Mouse (Mus musculus): ENCODE results near the gene Vav3. TPM values are rescaled to one million over a fixed set of nuclear protein-coding genes. Genes with fewer than 3 reads are reported as not detected.

The Vav3 gene
- 15.4 and 18.2 TPM in 2 replicates for polyA plus RNA-seq (2015; fragmentation: Nextera tagmentation; extraction: Ambion mirVana)

- Histone ChIP-seq H3K36me3 (no peaks in the 10 kb centered on the region), H3K4me2 (peak within 1 kb of the TSS; percentile 90), H3K27me3 (no peaks in the 10 kb centered on the region), H3K4me3 (peak within 1 kb of the TSS; percentile 90), H3K9ac (peak within 1 kb of the TSS; percentile 79), H3K9me3 (no peaks in the 10 kb centered on the region), H3K4me1 (replicated peaks) (peaks cover 23% of the 10 kb centered on the region), H3K27ac (replicated peaks) (peak within 1 kb of the TSS; percentile 92)
- under 1% methylated on average over 86 of the region's 92 CpGs for WGBS
- ATAC-seq (ENCODE audit: low FRiP score, low read depth) = peak; percentile 91
Measured at GRCm38 (mm10) chr3:109340274-109341070, at the start of gene Vav3. TSS of gene Vav3 (plus strand) at chr3:109340653.

- H3K36me3 ChIP-seq = no peaks in the 10 kb centered on the region
- H3K4me2 ChIP-seq = no peak overlapping the region
- ATAC-seq (ENCODE audit: low FRiP score, low read depth) = peak; percentile 83; the same call in 1 of the 2 replicates
Measured at GRCm38 (mm10) chr3:109298857-109299256, 41.6 kb upstream of the Vav3 start.

GRCm38 (mm10) chr3:109299303-109300074 is 41.0 kb upstream of the Vav3 start:
- H3K4me1 ChIP-seq (replicated peaks) = 0 out of 2 replicates have a peak, but pooled peaks cover 9% of the 10 kb centered on the region
- H3K36me3 ChIP-seq = no peaks in the 10 kb centered on the region
- H3K9ac ChIP-seq = no peak overlapping the region
- no peak overlapping the region for H3K4me3 ChIP-seq
- no peak overlapping the region for H3K27ac ChIP-seq (replicated peaks)
- 51% methylated on average over 4 of the region's 4 CpGs for WGBS
- H3K4me2 ChIP-seq = no peak overlapping the region
- H3K27me3 ChIP-seq = no peaks in the 10 kb centered on the region
- ATAC-seq (ENCODE audit: low FRiP score, low read depth) = peak; percentile 82
- H3K9me3 ChIP-seq = no peaks in the 10 kb centered on the region

More at GRCm38 (mm10) chr3:109298857-109299256, 41.6 kb upstream of the Vav3 start:
- Histone ChIP-seq H3K27me3 (no peaks in the 10 kb centered on the region), H3K4me1 (replicated peaks) (0 out of 2 replicates have a peak, but pooled peaks cover 9% of the 10 kb centered on the region), H3K4me3 (no peak overlapping the region), H3K27ac (replicated peaks) (no peak overlapping the region), H3K9me3 (no peaks in the 10 kb centered on the region), H3K9ac (no peak overlapping the region)
- WGBS = 37% methylated on average over 6 of the region's 6 CpGs

- Histone ChIP-seq H3K4me1 (replicated peaks) (0 out of 2 replicates have a peak, but pooled peaks cover 9% of the 10 kb centered on the region), H3K27me3 (no peaks in the 10 kb centered on the region), H3K9me3 (no peaks in the 10 kb centered on the region), H3K27ac (replicated peaks) (no peak overlapping the region), H3K4me2 (no peak overlapping the region), H3K4me3 (no peak overlapping the region), H3K36me3 (no peaks in the 10 kb centered on the region), H3K9ac (no peak overlapping the region)
- 78% methylated on average over 2 of the region's 2 CpGs for WGBS
- no peak for ATAC-seq (ENCODE audit: low FRiP score, low read depth)
Measured at GRCm38 (mm10) chr3:109302059-109302458, 38.4 kb upstream of the Vav3 start.

GRCm38 (mm10) chr3:109307406-109307805 is 33.0 kb upstream of the Vav3 start:
- Histone ChIP-seq H3K4me2 (no peak overlapping the region), H3K27ac (replicated peaks) (no peak overlapping the region), H3K4me1 (replicated peaks) (no peaks in the 10 kb centered on the region), H3K9ac (no peak overlapping the region), H3K27me3 (no peaks in the 10 kb centered on the region), H3K36me3 (no peaks in the 10 kb centered on the region), H3K9me3 (no peaks in the 10 kb centered on the region), H3K4me3 (no peak overlapping the region)
- WGBS = 37% methylated on average over 7 of the region's 7 CpGs
- peak; percentile 87; the same call in 1 of the 2 replicates for ATAC-seq (ENCODE audit: low FRiP score, low read depth)

GRCm38 (mm10) chr3:109308468-109308867 is 32.0 kb upstream of the Vav3 start:
- ATAC-seq (ENCODE audit: low FRiP score, low read depth) = no peak

GRCm38 (mm10) chr3:109309317-109310265 is 30.9 kb upstream of the Vav3 start:
- H3K9ac ChIP-seq = no peak overlapping the region
- H3K27ac ChIP-seq (replicated peaks) = no peak overlapping the region
- H3K36me3 ChIP-seq = no peaks in the 10 kb centered on the region
- 86% methylated on average over 18 of the region's 18 CpGs for WGBS
- H3K4me1 ChIP-seq (replicated peaks) = no peaks in the 10 kb centered on the region
- no peaks in the 10 kb centered on the region for H3K9me3 ChIP-seq
- H3K27me3 ChIP-seq = no peaks in the 10 kb centered on the region
- no peak overlapping the region for H3K4me2 ChIP-seq
- H3K4me3 ChIP-seq = no peak overlapping the region
- ATAC-seq (ENCODE audit: low FRiP score, low read depth) = no peak

More at GRCm38 (mm10) chr3:109308468-109308867, 32.0 kb upstream of the Vav3 start:
- Histone ChIP-seq H3K9ac (no peak overlapping the region), H3K4me3 (no peak overlapping the region), H3K27me3 (no peaks in the 10 kb centered on the region), H3K36me3 (no peaks in the 10 kb centered on the region), H3K4me1 (replicated peaks) (no peaks in the 10 kb centered on the region), H3K4me2 (no peak overlapping the region), H3K27ac (replicated peaks) (no peak overlapping the region), H3K9me3 (no peaks in the 10 kb centered on the region)
- 84% methylated on average over 3 of the region's 3 CpGs for WGBS

- Histone ChIP-seq H3K9ac (no peak overlapping the region), H3K4me2 (no peak overlapping the region), H3K9me3 (no peaks in the 10 kb centered on the region), H3K27ac (replicated peaks) (no peak overlapping the region), H3K27me3 (no peaks in the 10 kb centered on the region), H3K4me3 (no peak overlapping the region), H3K36me3 (no peaks in the 10 kb centered on the region), H3K4me1 (replicated peaks) (no peaks in the 10 kb centered on the region)
- no peak for ATAC-seq (ENCODE audit: low FRiP score, low read depth)
- WGBS = 94% methylated on average over 6 of the region's 6 CpGs
Measured at GRCm38 (mm10) chr3:109311172-109311824, 29.2 kb upstream of the Vav3 start.

- no peak overlapping the region for H3K4me2 ChIP-seq
- no peaks in the 10 kb centered on the region for H3K9me3 ChIP-seq
- ATAC-seq (ENCODE audit: low FRiP score, low read depth) = no peak
- no peak overlapping the region for H3K9ac ChIP-seq
- no peak overlapping the region for H3K27ac ChIP-seq (replicated peaks)
- H3K4me1 ChIP-seq (replicated peaks) = no peaks in the 10 kb centered on the region
- H3K36me3 ChIP-seq = no peaks in the 10 kb centered on the region
- no peak overlapping the region for H3K4me3 ChIP-seq
- WGBS = 62% methylated on average over 3 of the region's 3 CpGs
- H3K27me3 ChIP-seq = no peaks in the 10 kb centered on the region
Measured at GRCm38 (mm10) chr3:109311875-109312274, 28.6 kb upstream of the Vav3 start.

- 30% methylated on average over 2 of the region's 2 CpGs for WGBS
- ATAC-seq (ENCODE audit: low FRiP score, low read depth) = no peak
- no peaks in the 10 kb centered on the region for H3K36me3 ChIP-seq
Measured at GRCm38 (mm10) chr3:109313501-109313900, 27.0 kb upstream of the Vav3 start.

GRCm38 (mm10) chr3:109322225-109322624 is 18.2 kb upstream of the Vav3 start:
- Histone ChIP-seq H3K4me1 (replicated peaks) (no peaks in the 10 kb centered on the region), H3K36me3 (no peaks in the 10 kb centered on the region), H3K4me3 (no peak overlapping the region), H3K9me3 (no peaks in the 10 kb centered on the region), H3K27me3 (no peaks in the 10 kb centered on the region), H3K9ac (no peak overlapping the region), H3K27ac (replicated peaks) (no peak overlapping the region), H3K4me2 (no peak overlapping the region)
- no peak for ATAC-seq (ENCODE audit: low FRiP score, low read depth)

More at GRCm38 (mm10) chr3:109313501-109313900, 27.0 kb upstream of the Vav3 start:
- no peak overlapping the region for H3K4me2 ChIP-seq
- no peaks in the 10 kb centered on the region for H3K9me3 ChIP-seq
- H3K4me1 ChIP-seq (replicated peaks) = no peaks in the 10 kb centered on the region
- H3K4me3 ChIP-seq = no peak overlapping the region
- H3K27ac ChIP-seq (replicated peaks) = no peak overlapping the region
- H3K9ac ChIP-seq = no peak overlapping the region
- H3K27me3 ChIP-seq = no peaks in the 10 kb centered on the region
